Mouse (Mus musculus) embryo, embryonic 10 days (tissue): Measurements from ENCODE around the gene Etl4.
"Not testable (repeated sequence)": the region's sequence is repeated elsewhere in the genome, so short reads cannot be mapped to it uniquely, and the experiment has no call there.

Experiments used
- DNase-seq: peaks from one replicate; pipeline ENCODE4 v3.0.0-alpha.2; 2015; ENCODE audit warnings: low spot score

Etl4 gene

GRCm38 (mm10) chr2:20654058-20654457 lies 744.5 kb downstream of the Etl4 start:
- DNase-seq, result no peak

GRCm38 (mm10) chr2:20654598-20655340 lies 745.2 kb downstream of the Etl4 start:
- peak; percentile 11 for DNase-seq

- no peak for DNase-seq
These were observed 745.7 kb downstream of the Etl4 start for GRCm38 (mm10) chr2:20655341-20655612.

- no peak for DNase-seq
These were observed 748.3 kb downstream of the Etl4 start for GRCm38 (mm10) chr2:20657856-20658255.

GRCm38 (mm10) chr2:20661841-20662240 lies 752.3 kb downstream of the Etl4 start:
- no peak for DNase-seq

- no peak for DNase-seq
These were observed 753.1 kb downstream of the Etl4 start for GRCm38 (mm10) chr2:20662696-20663095.

- peak; percentile 33 for DNase-seq
These were observed 755.9 kb downstream of the Etl4 start for GRCm38 (mm10) chr2:20665309-20665971.

DNA sequence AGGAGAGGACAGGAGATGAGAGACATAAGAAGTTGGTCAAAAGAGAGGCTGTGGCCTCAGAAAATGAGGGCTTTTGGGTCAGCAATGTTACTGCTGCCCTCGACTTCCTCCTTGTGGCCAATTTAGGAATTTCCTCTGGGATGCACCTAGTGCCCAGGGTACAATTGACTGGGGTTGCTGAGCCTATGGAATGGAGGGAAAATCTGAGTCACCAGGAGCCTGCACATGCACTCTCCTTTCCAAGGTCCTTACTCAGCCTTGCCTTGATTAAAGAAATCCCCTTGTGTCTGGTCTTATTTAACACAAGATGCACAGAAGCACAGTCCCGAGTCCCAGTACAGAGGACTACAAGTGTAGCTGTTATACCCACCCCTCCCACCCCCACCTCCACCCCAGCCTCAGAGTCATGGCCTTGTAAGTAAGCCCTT lies 756.5 kb downstream of the Etl4 start:
- DNase-seq, result peak; percentile 87

DNA sequence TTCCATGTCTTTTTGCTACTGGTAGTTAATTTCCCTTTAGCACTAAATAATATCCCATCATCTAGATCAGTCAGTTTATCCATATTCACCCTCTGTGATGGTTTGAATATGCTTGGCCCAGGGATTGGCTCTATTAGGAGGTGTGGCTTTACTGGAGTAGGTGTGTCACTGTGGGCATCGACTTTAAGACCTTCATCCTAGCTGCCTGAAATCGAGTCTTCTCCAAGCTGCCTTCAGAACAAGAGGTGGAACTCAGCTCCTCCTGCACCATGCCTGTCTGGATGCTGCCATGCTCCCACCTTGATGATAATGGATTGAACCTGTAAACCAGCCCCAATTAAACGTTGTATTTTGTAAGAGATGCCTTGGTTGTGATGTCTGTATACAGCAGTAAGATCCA lies 758.3 kb downstream of the Etl4 start:
- DNase-seq, result no peak

DNA sequence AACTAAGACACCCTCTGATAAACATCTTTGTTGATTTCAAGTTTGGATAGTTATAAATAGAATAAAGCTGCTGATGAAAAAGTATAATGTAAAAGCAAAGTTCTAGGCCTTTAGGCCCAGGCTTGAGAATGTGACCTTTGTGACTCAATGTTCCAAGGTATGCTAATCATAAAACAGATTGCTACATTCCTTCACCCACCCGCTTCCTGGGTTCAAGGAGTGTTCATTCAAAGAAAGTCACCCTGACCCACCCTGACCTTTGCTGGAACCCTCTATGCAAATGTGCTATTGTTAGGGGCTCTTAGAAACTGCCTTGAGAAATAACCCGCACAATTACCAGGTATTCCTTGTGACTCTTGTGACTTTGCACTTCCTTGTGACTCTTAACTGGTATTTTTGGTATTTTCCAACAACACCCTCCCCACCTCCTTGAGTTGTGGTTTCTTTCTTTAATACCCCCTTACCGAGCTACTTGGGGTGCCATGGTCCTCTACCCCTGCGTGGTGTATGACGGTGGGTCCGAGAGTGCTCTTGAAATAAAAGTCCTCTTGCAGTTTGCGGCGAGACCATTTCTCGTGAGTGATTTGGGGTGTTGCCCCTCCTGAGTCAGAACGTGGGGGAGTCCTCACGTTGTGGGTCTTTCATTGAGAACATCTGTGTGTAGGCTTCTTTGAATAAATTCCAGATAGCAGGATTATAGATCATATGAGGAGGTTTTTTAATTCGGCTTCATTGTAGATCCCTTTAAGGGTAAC lies 758.9 kb downstream of the Etl4 start:
- DNase-seq, result not testable (repeated sequence)

- DNase-seq, result no peak
These were observed 759.8 kb downstream of the Etl4 start for GRCm38 (mm10) chr2:20669367-20669766.

GRCm38 (mm10) chr2:20671546-20672255 lies 762.1 kb downstream of the Etl4 start:
- DNase-seq, result no peak

DNA sequence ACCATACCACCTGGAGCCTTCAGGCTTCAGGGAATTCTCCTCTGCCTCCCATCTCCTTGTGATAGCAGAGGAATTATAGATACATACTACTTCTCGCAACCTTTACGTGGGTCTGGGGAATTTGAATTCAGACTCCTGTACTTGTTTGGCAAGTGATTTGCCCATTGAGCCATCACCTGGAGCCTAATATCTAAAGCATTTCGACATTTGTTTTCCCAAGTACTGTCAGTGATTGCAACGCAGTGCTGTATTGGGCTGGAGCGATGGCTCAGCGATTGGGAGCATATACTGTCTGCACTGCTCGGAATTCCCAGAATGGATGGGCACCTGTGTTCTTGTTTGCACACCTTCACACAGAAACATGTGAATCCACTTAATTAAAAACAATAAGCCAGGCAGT lies 762.7 kb downstream of the Etl4 start:
- no peak for DNase-seq

- DNase-seq, result peak; percentile 72
These were observed 763.4 kb downstream of the Etl4 start for GRCm38 (mm10) chr2:20672803-20673603.

DNA sequence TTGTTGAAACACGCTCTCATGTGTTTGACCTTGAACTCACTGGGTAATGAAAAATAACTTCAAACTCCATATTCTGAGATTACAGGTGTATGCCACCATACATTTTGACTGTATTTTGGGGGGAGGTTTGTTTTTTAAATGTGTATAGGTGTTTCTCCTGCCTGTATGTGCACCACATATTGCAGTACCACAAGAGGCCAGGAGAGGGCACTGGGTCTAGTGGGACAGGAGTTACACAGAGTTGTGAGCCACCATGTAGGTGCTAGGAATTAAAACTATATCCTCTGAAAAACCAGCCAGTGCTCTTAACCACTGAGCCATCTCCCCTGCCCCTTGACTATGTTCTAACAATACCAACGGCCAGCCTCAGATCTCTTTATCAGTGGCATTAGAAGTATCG lies 766.8 kb downstream of the Etl4 start:
- DNase-seq, result no peak

DNA sequence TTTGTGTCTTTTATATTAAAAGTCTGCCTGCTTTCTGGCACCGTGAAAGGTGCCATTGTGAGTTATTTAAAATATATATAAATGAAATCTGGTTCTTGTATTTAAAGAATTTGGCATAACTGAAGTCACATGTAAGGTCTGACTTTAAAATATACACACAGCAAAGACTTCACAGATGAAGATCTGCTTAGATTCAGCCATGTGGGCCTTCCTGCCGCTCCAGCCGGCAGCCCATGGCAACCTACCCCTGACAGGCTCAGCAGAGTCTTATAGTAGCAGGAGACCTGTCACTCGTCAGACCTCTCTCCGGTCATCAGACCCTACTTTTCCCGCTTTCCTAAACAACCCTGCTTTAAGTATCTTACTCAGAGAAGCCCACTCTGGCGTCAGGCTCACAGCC lies 769.2 kb downstream of the Etl4 start:
- DNase-seq, result no peak

- not testable (repeated sequence) for DNase-seq
These were observed 772.6 kb downstream of the Etl4 start for GRCm38 (mm10) chr2:20682203-20682602.

GRCm38 (mm10) chr2:20689389-20689788 lies 779.8 kb downstream of the Etl4 start:
- peak; percentile 27 for DNase-seq

GRCm38 (mm10) chr2:20692898-20693297 lies 783.3 kb downstream of the Etl4 start:
- no peak for DNase-seq

GRCm38 (mm10) chr2:20693772-20694171 lies 784.2 kb downstream of the Etl4 start:
- no peak for DNase-seq

- DNase-seq, result no peak
These were observed 788.1 kb downstream of the Etl4 start for GRCm38 (mm10) chr2:20697719-20698118.

GRCm38 (mm10) chr2:20705110-20705509 lies 795.5 kb downstream of the Etl4 start:
- no peak for DNase-seq
